Mouse (Mus musculus): ENCODE measurements around the gene Abcc1. TPM values are rescaled to one million over a fixed set of nuclear protein-coding genes. Genes with fewer than 3 reads are reported as not detected.

Gene Abcc1
- polyA plus RNA-seq, 1 experiment from 2014 or later, result 6.1 TPM

DNA sequence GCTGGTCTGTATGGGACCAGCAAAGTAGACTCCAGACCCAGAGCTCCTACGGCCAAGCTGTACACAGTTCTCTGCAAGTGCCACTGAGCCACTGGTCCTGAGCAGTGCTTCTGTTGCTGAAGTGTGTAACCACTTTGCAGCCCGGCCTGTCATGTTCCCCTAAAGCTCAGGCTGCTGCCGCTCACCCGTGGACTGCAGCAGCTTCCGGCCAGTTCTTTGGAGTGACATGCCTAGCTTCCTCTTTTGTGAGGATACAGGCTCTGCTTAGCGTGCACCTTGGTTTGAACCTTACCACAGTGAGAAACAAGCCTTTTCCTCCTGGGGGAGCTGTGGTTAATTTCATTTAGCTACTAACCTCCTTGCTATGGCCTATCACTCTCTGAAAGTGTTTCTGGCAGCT lies 77.7 kb downstream of the Abcc1 start:
- Histone ChIP-seq H3K9me3 (ENCODE audit: control insufficient read depth, low read length) (no peaks in the 10 kb centered on the region), H3K27me3 (ENCODE audit: control insufficient read depth, insufficient read depth, low read length) (no peaks in the 10 kb centered on the region), H3K4me2 (replicated peaks; ENCODE audit: low read depth, low read length) (no peak overlapping the region), H3K4me3 (ENCODE audit: low read depth, low read length) (no peak overlapping the region), H3K4me1 (replicated peaks; ENCODE audit: control insufficient read depth, insufficient read depth, low read length) (no peaks in the 10 kb centered on the region), H3K36me3 (ENCODE audit: control insufficient read depth, insufficient read depth, low read length) (no peaks in the 10 kb centered on the region), H3K9ac (ENCODE audit: low read depth, low read length) (no peak overlapping the region), H3K27ac (ENCODE audit: low read depth, low read length) (no peak overlapping the region)
- DNase-seq (ENCODE audit: low spot score), result no peak
- 87% methylated on average over 6 of the region's 6 CpGs for WGBS
- no peak for ATAC-seq (ENCODE audit: low FRiP score)

DNA sequence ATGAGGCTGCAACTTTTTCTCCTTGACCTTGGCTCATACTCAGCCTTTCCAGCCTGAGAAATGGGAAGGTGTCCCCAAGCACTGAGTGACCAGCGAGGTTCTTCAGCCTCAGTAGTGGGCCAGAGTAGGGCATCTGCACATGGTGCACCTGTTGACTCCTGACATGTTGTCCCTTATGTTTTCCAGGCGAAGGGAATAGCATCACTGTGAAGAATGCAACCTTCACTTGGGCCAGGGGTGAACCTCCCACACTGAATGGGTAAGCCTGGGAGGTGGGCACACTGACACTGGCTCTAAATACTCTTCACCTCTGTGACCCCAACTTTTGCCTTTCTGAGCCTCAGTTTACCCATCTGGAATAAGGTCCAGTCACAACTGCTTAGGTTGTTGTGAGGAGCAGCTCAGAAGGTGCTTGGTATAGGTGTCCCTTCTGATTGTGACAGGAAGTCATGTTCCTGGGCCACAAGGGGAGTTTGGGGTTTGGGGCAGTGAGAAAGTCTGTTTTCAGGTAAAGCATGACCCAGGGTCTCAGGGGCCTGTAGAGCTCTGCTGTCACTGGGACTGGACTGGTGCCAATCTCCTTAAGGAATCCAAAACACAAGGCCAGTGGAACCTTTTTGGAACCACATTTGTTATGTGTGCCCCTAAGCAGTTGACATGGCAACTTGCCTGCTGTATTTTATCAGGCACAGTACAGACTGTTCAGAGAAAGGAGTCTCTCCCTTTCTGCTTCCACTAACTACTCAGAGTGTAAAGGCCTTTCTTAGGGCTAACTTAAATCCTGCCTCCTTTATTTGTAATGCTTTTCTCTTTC lies 78.7 kb downstream of the Abcc1 start:
- Histone ChIP-seq H3K9ac (ENCODE audit: low read depth, low read length) (no peak overlapping the region), H3K9me3 (ENCODE audit: control insufficient read depth, low read length) (no peaks in the 10 kb centered on the region), H3K27ac (ENCODE audit: low read depth, low read length) (no peak overlapping the region), H3K27me3 (ENCODE audit: control insufficient read depth, insufficient read depth, low read length) (no peaks in the 10 kb centered on the region), H3K4me2 (replicated peaks; ENCODE audit: low read depth, low read length) (no peak overlapping the region), H3K4me1 (replicated peaks; ENCODE audit: control insufficient read depth, insufficient read depth, low read length) (no peaks in the 10 kb centered on the region), H3K36me3 (ENCODE audit: control insufficient read depth, insufficient read depth, low read length) (no peaks in the 10 kb centered on the region), H3K4me3 (ENCODE audit: low read depth, low read length) (no peak overlapping the region)
- DNase-seq (ENCODE audit: low spot score) (no peak), ATAC-seq (ENCODE audit: low FRiP score) (no peak)
- WGBS, result 80% methylated on average over 2 of the region's 2 CpGs

DNA sequence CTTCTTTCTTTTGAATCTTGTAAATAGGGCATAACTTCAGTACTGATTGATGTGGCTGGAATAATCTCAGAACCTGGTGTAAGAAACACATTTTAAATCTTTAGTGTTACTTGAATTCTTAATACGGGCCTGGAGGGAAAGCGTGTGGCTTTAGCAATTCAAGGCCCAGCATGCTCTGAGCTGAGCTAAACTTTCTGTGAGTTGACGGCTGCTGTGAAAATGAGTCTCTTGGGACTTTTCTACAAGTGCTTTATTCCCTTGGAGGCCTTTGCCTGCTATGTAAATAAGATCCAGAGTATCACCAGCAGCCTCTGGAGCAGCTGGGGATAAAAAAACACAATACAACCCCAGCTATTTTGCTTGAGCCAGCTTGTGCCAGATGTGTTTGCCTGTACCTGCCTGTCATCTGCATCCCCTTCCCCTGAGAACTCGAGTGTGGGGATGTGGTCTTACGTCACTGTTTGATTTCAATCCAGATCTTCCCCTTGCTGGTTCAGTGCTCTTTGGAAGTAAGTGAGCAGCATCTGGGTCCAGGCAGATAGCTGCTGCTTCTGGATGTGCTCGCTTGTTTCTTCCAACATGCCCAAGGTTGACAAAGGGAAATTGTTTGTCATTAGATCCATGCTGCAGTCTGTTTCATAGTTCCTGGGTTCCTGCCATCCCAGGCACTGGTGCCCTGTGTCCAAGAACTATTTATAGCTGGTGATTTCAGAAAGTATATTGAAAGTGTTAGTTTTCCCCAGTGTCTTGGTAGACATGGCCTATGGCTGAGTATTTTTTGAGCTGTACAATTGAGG lies 82.9 kb downstream of the Abcc1 start:
- Histone ChIP-seq H3K36me3 (ENCODE audit: control insufficient read depth, insufficient read depth, low read length) (no peaks in the 10 kb centered on the region), H3K27me3 (ENCODE audit: control insufficient read depth, insufficient read depth, low read length) (no peaks in the 10 kb centered on the region)
- DNase-seq (ENCODE audit: low spot score), result no peak

GRCm38 (mm10) chr16:14445197-14445596 lies 83.8 kb downstream of the Abcc1 start:
- H3K4me3 ChIP-seq (ENCODE audit: low read depth, low read length), result no peak overlapping the region
- DNase-seq (ENCODE audit: low spot score) (no peak), ATAC-seq (ENCODE audit: low FRiP score) (no peak)
- WGBS, result 77% methylated on average over 6 of the region's 6 CpGs
- no peak overlapping the region for H3K27ac ChIP-seq (ENCODE audit: low read depth, low read length)
- no peaks in the 10 kb centered on the region for H3K27me3 ChIP-seq (ENCODE audit: control insufficient read depth, insufficient read depth, low read length)
- H3K4me1 ChIP-seq (replicated peaks; ENCODE audit: control insufficient read depth, insufficient read depth, low read length), result no peaks in the 10 kb centered on the region
- no peak overlapping the region for H3K9ac ChIP-seq (ENCODE audit: low read depth, low read length)
- no peaks in the 10 kb centered on the region for H3K36me3 ChIP-seq (ENCODE audit: control insufficient read depth, insufficient read depth, low read length)
- H3K4me2 ChIP-seq (replicated peaks; ENCODE audit: low read depth, low read length), result no peak overlapping the region
- no peaks in the 10 kb centered on the region for H3K9me3 ChIP-seq (ENCODE audit: control insufficient read depth, low read length)

More for the DNA sequence above, 82.9 kb downstream of the Abcc1 start:
- ATAC-seq (ENCODE audit: low FRiP score), result no peak
- Histone ChIP-seq H3K4me3 (ENCODE audit: low read depth, low read length) (no peak overlapping the region), H3K4me1 (replicated peaks; ENCODE audit: control insufficient read depth, insufficient read depth, low read length) (no peaks in the 10 kb centered on the region), H3K9me3 (ENCODE audit: control insufficient read depth, low read length) (no peaks in the 10 kb centered on the region), H3K4me2 (replicated peaks; ENCODE audit: low read depth, low read length) (no peak overlapping the region), H3K27ac (ENCODE audit: low read depth, low read length) (no peak overlapping the region), H3K9ac (ENCODE audit: low read depth, low read length) (no peak overlapping the region)
- 69% methylated on average over 6 of the region's 6 CpGs for WGBS

DNA sequence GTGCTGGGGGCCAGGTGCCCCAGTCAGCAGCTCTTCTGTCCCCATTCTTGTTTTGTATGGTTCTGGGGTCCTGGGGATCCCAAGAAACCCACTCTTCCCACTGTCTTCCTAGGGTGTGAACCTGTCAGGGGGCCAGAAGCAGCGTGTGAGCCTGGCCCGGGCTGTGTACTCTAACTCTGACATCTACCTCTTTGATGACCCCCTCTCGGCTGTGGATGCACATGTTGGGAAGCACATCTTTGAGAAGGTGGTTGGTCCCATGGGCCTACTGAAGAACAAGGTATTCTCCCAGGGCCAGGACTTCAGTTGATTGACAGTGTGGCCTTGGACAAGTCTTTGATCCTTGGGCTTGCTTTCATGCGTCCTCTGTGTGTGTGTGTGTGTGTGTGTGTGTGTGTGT lies 86.0 kb downstream of the Abcc1 start:
- Histone ChIP-seq H3K27me3 (ENCODE audit: control insufficient read depth, insufficient read depth, low read length) (no peaks in the 10 kb centered on the region), H3K4me2 (replicated peaks; ENCODE audit: low read depth, low read length) (no peak overlapping the region), H3K4me3 (ENCODE audit: low read depth, low read length) (no peak overlapping the region), H3K4me1 (replicated peaks; ENCODE audit: control insufficient read depth, insufficient read depth, low read length) (no peaks in the 10 kb centered on the region), H3K27ac (ENCODE audit: low read depth, low read length) (no peak overlapping the region), H3K9me3 (ENCODE audit: control insufficient read depth, low read length) (no peaks in the 10 kb centered on the region), H3K36me3 (ENCODE audit: control insufficient read depth, insufficient read depth, low read length) (no peaks in the 10 kb centered on the region), H3K9ac (ENCODE audit: low read depth, low read length) (no peak overlapping the region)
- DNase-seq (ENCODE audit: low spot score), result no peak
- WGBS, result 78% methylated on average over 4 of the region's 4 CpGs
- no peak for ATAC-seq (ENCODE audit: low FRiP score)

DNA sequence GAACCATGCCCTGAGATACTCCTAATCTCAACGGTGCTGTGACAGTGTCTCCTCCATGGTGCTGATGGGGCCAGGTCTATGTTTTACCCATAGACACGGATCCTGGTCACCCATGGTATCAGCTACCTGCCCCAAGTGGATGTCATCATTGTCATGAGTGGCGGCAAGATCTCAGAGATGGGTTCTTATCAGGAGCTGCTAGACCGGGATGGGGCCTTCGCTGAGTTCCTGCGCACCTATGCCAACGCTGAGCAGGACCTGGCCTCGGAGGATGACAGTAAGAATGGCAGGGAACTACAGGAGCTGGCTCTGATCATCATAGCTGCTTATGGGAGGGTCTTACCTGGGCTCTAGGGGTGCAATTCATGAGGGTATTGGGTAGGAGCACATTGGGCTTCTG lies 86.9 kb downstream of the Abcc1 start:
- Histone ChIP-seq H3K9me3 (ENCODE audit: control insufficient read depth, low read length) (no peaks in the 10 kb centered on the region), H3K36me3 (ENCODE audit: control insufficient read depth, insufficient read depth, low read length) (no peaks in the 10 kb centered on the region), H3K27me3 (ENCODE audit: control insufficient read depth, insufficient read depth, low read length) (no peaks in the 10 kb centered on the region), H3K27ac (ENCODE audit: low read depth, low read length) (no peak overlapping the region), H3K4me3 (ENCODE audit: low read depth, low read length) (no peak overlapping the region), H3K4me2 (replicated peaks; ENCODE audit: low read depth, low read length) (no peak overlapping the region), H3K4me1 (replicated peaks; ENCODE audit: control insufficient read depth, insufficient read depth, low read length) (no peaks in the 10 kb centered on the region), H3K9ac (ENCODE audit: low read depth, low read length) (no peak overlapping the region)
- DNase-seq (ENCODE audit: low spot score) (no peak), ATAC-seq (ENCODE audit: low FRiP score) (no peak)
- 98% methylated on average over 8 of the region's 8 CpGs for WGBS

DNA sequence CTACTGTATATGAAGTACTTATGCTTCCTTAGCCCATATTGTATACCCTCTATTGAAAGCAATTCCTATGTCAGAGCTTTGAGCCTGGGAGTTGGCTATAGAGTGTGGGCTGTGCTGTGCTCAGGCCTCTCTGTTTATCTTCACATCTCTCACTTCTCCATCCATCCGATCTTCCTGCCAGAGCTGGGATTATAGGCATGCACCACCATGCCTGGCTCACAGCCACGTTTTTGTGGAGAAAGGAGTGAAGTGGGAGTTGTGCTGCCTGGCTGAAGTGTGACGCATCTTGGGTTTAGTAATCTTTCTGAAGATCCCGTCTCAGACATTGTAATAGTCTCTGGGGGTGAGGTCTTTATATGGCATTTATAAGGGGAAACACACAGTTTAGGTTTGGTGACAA lies 88.5 kb downstream of the Abcc1 start:
- no peak for ATAC-seq (ENCODE audit: low FRiP score)
- Histone ChIP-seq H3K27me3 (ENCODE audit: control insufficient read depth, insufficient read depth, low read length) (no peaks in the 10 kb centered on the region), H3K4me2 (replicated peaks; ENCODE audit: low read depth, low read length) (no peak overlapping the region), H3K9ac (ENCODE audit: low read depth, low read length) (no peak overlapping the region), H3K4me3 (ENCODE audit: low read depth, low read length) (no peak overlapping the region), H3K9me3 (ENCODE audit: control insufficient read depth, low read length) (no peaks in the 10 kb centered on the region), H3K36me3 (ENCODE audit: control insufficient read depth, insufficient read depth, low read length) (no peaks in the 10 kb centered on the region), H3K4me1 (replicated peaks; ENCODE audit: control insufficient read depth, insufficient read depth, low read length) (no peaks in the 10 kb centered on the region), H3K27ac (ENCODE audit: low read depth, low read length) (no peak overlapping the region)
- DNase-seq (ENCODE audit: low spot score), result no peak
- 92% methylated on average over 4 of the region's 4 CpGs for WGBS

GRCm38 (mm10) chr16:14451374-14452046 lies 90.2 kb downstream of the Abcc1 start:
- ATAC-seq (ENCODE audit: low FRiP score) (no peak), DNase-seq (ENCODE audit: low spot score) (no peak)
- Histone ChIP-seq H3K4me3 (ENCODE audit: low read depth, low read length) (no peak overlapping the region), H3K9me3 (ENCODE audit: control insufficient read depth, low read length) (no peaks in the 10 kb centered on the region), H3K36me3 (ENCODE audit: control insufficient read depth, insufficient read depth, low read length) (no peaks in the 10 kb centered on the region), H3K27ac (ENCODE audit: low read depth, low read length) (no peak overlapping the region), H3K4me2 (replicated peaks; ENCODE audit: low read depth, low read length) (no peak overlapping the region), H3K9ac (ENCODE audit: low read depth, low read length) (no peak overlapping the region), H3K27me3 (ENCODE audit: control insufficient read depth, insufficient read depth, low read length) (no peaks in the 10 kb centered on the region), H3K4me1 (replicated peaks; ENCODE audit: control insufficient read depth, insufficient read depth, low read length) (no peaks in the 10 kb centered on the region)
- WGBS, result 79% methylated on average over 5 of the region's 5 CpGs

Measured in hindbrain, embryonic 11.5 days (tissue).